Comparison of ENCODE assay signal across 15 mouse cellular contexts in the genomic region with DNA sequence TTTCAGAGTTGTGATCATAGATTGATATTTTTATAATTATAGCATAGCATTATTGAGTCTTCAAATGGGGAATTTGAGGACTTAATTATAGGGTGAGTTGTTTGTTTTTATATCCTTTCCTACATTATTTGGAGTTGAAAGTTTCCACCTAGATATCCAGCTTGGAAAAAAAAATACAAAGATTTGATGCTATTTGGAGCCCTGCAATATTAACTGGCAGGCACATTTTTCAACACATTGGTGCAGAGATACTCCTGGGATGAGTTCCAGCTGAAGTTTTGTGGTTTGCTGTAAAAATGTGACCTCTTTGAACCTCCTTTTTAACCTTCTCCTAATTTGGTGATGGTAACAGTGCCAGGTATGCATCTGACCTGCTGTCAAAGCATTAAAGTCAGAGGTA.
"Had no signal": no experiment of that assay in that cellular context is flagged by ENCODE, and none has a peak within 500 bp of the region (broad histone marks: within the 10 kb centered on the region; RNA-seq: fewer than 3 reads in every experiment).

No protein-coding gene starts in this region.

- H3K9ac ChIP-seq: neural tube, embryonic 15.5 days; stomach, embryonic 15.5 days had no signal

- H3K4me3 ChIP-seq: neural tube, embryonic 15.5 days; stomach, embryonic 15.5 days had no signal

- H3K36me3 ChIP-seq: neural tube, embryonic 15.5 days; stomach, embryonic 15.5 days had no signal

- H3K4me1 ChIP-seq: stomach, embryonic 15.5 days had no signal

- H3K9me3 ChIP-seq: neural tube, embryonic 15.5 days; stomach, embryonic 15.5 days had no signal

- H3K27ac ChIP-seq: neural tube, embryonic 15.5 days; stomach, embryonic 15.5 days; stomach, postnatal 0 days had no signal

- H3K27me3 ChIP-seq: neural tube, embryonic 15.5 days; stomach, embryonic 15.5 days had no signal

- DNase-seq: retina, postnatal 1 day; right cerebral cortex, adult 18-20 months; right cerebral cortex, postnatal 14 days; right cerebral cortex, postnatal 25 days; right cerebral cortex, postnatal 4 days; spleen, adult 18-20 months; thymus, adult 18-20 months; thymus, adult 2 months; thymus, postnatal 14 days; thymus, postnatal 25 days; thymus, postnatal 36 days; thymus, postnatal 4 days had no signal

- H3K4me2 ChIP-seq: neural tube, embryonic 15.5 days; stomach, embryonic 15.5 days had no signal
